Mouse (Mus musculus): Measurements from ENCODE around the gene Slc25a3.

Slc25a3 gene

DNA sequence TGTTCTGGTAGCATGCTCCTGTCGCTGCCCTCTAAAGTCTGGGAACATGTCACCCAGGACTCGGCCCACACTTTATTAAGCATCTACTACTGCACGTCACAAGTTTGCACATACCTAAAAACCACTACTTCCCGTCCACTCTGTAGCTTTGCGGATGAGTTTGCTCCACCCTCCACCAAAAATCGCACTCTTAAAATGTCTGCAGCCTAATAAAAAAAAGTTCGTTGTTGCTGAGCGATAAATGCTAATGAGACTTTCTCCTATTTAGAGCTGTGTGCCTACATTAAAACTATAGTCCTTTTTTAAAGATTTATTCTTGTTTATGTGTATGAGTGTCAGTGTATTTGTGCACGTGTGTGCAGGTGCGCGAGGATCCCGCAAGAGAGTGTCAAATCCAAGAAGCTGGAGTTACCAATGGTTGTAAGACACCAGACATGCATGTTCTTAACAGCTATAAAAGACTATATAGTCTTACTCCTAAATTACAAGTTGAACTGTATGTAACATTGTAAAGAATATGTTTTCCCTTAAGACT, 40.4 kb downstream of the Slc25a3 start:
- DNase-seq, result no peak

DNA sequence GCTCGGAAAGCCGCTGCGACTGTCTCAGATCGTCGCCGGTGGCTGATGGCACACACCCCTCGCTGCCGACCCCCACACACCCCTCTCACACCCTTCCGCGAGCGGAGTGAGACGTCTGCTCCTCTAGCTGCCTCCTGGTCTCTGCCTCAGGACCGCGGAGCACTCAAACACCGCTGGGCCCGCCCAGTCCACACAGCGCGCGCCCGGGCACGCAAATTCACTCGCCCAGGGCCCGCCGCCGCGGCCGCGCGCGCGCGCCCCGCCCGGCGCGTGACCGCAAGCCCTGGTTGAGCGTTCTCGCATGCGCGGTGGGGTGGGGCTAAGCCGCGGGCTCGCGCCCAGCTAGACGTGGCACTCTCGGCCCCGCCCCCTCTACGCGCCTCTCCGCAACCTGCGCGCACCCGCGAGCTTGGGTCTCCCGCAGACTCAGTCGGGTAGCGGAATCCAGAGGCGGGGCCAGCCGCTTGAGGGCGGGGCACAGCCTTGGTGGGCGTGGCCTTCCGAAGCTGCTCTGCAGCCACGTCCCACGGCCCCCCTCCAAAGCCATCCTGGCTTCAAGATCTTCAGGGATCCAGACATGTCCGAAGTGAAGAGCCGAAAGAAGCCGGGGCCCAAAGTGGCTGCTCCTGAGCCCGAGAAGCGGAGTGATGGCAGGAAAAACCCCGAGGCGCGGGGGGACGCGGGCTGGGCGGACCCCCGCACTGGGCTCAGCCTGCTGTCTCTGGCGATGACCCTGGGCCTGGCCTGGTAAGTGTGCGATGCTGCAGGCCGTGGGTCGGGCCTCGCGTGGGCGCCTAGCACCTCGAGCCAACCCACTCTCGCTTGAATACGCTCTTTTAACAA, 41.1 kb downstream of the Slc25a3 start, which contains the start of the genes Apaf1 and Ikbip:
Gene Apaf1 (minus strand): TSS at position 221 of the 843 bp plus-strand sequence.
Gene Ikbip (plus strand): TSS at position 391 of the 843 bp plus-strand sequence.
- peak; percentile 100 for DNase-seq

DNA sequence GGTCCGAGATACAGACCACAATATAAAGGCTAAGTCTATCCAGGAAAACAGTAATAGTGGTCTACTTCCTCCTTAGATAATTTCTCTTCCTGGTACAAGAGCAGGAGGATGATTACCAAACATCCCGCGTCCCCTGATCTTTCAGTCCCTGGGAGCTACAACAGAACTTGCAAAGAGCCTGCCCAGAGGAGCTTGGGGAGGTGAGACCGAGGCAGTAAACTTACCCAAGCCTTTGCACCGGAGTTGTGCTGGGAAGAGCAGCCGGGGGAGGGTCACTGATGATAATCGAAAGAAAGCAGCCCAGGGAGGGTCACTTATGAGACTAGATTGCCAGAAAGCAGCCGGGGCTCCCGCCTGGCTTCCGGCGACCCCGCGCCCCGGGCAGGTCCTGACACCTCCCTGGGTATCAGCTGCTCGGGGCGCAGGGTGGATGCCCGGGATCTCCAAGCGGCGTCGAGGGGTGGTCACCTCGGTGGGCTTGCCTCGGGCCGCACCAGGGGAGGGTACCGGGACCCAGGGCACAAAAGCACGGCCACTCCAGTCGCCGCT, 41.8 kb downstream of the Slc25a3 start:
- no peak for DNase-seq

DNA sequence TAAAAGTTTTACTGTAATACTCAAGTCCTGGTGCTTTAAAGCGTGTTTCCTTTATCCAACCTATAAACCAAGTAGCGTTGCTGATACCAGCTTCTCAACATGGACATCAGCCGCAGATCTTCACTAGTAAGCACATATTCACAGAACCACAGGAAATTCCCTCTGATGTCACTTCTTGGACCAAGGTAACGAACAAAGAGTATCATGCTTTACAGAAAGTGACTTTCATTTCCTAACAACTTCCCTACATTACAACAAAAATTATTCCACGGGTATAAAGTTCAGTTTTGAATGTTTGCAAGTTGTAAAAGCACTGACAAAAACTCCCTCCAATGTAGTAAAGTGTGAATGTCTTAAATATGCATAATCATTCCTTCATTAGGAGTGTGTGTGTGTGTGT, 43.3 kb downstream of the Slc25a3 start:
- no peak for DNase-seq

DNA sequence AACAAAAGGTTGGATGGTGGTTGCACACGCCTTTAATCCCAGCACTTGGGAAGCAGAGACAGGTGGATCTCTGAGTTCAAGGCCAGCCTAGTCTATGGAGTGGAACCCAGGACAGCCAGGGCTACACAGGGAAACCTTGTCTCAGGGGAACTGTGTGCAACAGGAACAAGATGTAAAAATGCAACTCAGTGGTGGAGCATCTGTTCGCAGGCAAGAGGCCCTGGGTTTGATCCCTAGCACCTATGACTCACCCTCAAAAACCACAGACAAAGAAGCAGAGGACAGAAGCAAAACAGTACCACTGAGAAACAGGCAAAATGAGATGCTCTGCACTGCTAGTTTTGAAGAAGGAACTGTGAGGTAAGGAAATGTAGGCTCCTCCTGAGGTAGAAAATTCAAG, 47.2 kb downstream of the Slc25a3 start:
- DNase-seq, result no peak

DNA sequence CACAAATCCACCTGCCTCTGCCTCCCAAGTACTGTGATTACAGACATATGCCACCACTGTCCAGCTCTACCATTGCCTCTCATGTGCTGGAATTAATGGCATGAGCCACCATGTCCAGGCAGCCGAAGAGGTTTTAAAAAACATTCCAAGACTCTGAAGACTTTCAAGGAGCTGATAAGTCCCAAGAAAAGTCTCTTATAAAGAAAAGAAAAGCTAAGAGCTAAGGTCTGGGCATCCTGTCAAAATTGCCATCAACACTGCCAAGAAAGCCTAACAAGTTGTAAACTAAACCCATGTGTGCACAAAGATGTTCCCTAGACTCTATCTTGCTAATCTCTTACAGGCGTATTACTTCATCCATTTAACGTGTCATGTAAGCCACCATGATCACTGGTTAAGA, 50.5 kb downstream of the Slc25a3 start:
- no peak for DNase-seq

DNA sequence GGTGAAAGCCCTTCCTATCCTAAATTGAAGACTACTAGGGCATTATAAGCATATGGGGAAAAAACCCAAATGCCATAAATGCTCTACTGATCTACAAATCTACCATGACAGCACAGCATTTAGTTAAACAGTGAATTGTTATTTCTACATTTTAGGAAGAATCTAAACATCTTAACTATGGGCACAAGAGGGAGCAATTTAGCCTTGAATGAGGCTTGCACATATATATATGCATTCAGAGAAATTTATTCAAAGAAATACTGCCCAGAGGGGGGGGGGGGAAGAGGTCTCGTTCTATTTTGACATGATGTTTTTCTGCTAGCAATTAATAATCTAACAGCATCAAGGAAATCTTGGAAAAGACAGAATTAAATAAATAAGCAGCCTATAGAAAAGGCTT, 52.1 kb downstream of the Slc25a3 start:
- no peak for DNase-seq
